Mouse (Mus musculus): ENCODE measurements around the gene Ccnh. TPM values are rescaled to one million over a fixed set of nuclear protein-coding genes. Genes with fewer than 3 reads are reported as not detected.

Gene Ccnh
- polyA plus RNA-seq (2014; fragmentation: Illumina TruSeq; extraction: RNeasy Lipid Tissue Mini Kit (QIAGEN cat#74804); ENCODE audit: low replicate concordance) = 79.2 TPM

DNA sequence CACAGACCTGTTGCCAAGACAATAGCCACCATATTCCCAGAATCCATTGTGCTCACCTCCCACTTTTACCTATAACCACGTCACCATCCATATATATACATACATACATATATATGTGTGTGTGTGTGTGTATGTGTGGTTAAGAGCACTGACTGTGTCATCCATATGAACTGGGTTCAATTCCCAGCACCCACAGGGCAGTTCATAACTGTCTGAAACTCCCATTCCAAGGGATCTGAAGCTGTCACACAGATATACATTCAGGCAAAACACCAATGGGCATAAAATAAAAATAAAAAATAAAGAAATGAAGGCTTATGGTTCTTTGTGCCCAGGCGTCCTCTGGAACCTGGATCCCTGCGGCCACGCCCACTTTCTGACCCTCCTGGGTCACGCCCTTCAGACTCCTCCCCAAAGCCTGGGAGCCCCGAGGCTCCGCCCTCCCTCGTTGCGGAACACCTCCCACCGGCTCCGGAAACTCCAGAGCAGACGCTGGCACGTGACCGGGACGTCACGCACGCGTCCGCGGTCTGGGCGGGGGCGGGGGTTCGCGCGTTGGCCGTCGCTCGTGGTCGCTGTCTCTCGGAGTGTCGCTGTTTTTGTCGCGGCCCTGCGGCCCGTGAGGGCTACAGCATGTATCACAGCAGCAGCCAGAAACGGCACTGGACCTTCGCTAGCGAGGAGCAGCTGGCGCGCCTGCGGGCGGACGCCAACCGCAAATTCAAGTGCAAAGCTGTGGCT is at the start of gene Ccnh:
Ccnh (plus strand) TSS at position 506 of the 741 bp plus-strand sequence.

Other genes starting within 250 kb of the Ccnh start
- 144 TPM for gene Rasa1, start 99.7 kb downstream of the Ccnh start, polyA plus RNA-seq (2014; fragmentation: Illumina TruSeq; extraction: RNeasy Lipid Tissue Mini Kit (QIAGEN cat#74804); ENCODE audit: low replicate concordance)

All from small intestine, adult 10 weeks (tissue).